Mouse (Mus musculus) cerebellum, adult 9-11 months (tissue): ENCODE data around the gene Lekr1.

Experiments
- DNase-seq: peaks from one replicate; pipeline ENCODE4 v3.0.0; 2022

The Lekr1 gene

GRCm38 (mm10) chr3:65656902-65657660 lies 8.9 kb upstream of the Lekr1 start:
- no peak for DNase-seq

- DNase-seq, result no peak
Measured at GRCm38 (mm10) chr3:65658081-65658612, 7.9 kb upstream of the Lekr1 start.

- peak; percentile 65 for DNase-seq
Measured at GRCm38 (mm10) chr3:65658721-65659619, 7.1 kb upstream of the Lekr1 start.

- no peak for DNase-seq
Measured at GRCm38 (mm10) chr3:65659620-65659932, 6.5 kb upstream of the Lekr1 start.

- no peak for DNase-seq
Measured at GRCm38 (mm10) chr3:65660336-65660735, 5.7 kb upstream of the Lekr1 start.

GRCm38 (mm10) chr3:65661731-65662130 lies 4.3 kb upstream of the Lekr1 start:
- no peak for DNase-seq

- DNase-seq, result no peak
Measured at GRCm38 (mm10) chr3:65663176-65663575, 2.9 kb upstream of the Lekr1 start.

- DNase-seq, result no peak
Measured at GRCm38 (mm10) chr3:65670216-65670615, 4.2 kb downstream of the Lekr1 start.

- no peak for DNase-seq
Measured at GRCm38 (mm10) chr3:65673725-65674124, 7.7 kb downstream of the Lekr1 start.

GRCm38 (mm10) chr3:65680612-65681011 lies 14.6 kb downstream of the Lekr1 start:
- no peak for DNase-seq

GRCm38 (mm10) chr3:65689705-65690104 lies 23.7 kb downstream of the Lekr1 start:
- DNase-seq, result no peak

GRCm38 (mm10) chr3:65690850-65691249 lies 24.8 kb downstream of the Lekr1 start:
- no peak for DNase-seq

- DNase-seq, result no peak
Measured at GRCm38 (mm10) chr3:65699704-65700103, 33.7 kb downstream of the Lekr1 start.

- DNase-seq, result no peak
Measured at GRCm38 (mm10) chr3:65714372-65714771, 48.3 kb downstream of the Lekr1 start.

- DNase-seq, result no peak
Measured at GRCm38 (mm10) chr3:65717406-65717805, 51.4 kb downstream of the Lekr1 start.

- no peak for DNase-seq
Measured at GRCm38 (mm10) chr3:65722897-65723296, 56.9 kb downstream of the Lekr1 start.

- DNase-seq, result no peak
Measured at GRCm38 (mm10) chr3:65723664-65724063, 57.6 kb downstream of the Lekr1 start.

- DNase-seq, result no peak
Measured at GRCm38 (mm10) chr3:65737816-65738215, 71.8 kb downstream of the Lekr1 start.

GRCm38 (mm10) chr3:65744936-65745335 lies 78.9 kb downstream of the Lekr1 start:
- DNase-seq, result no peak

GRCm38 (mm10) chr3:65764511-65765508 lies 98.8 kb downstream of the Lekr1 start:
- no peak for DNase-seq

- no peak for DNase-seq
Measured at GRCm38 (mm10) chr3:65766387-65766786, 100.4 kb downstream of the Lekr1 start.

GRCm38 (mm10) chr3:65767202-65767862 lies 101.3 kb downstream of the Lekr1 start:
- DNase-seq, result no peak
